Mouse (Mus musculus) left cerebral cortex, adult 2 months (tissue): ENCODE measurements at regions not wholly inside any gene's neighbourhood (a gene's known extent, or its start where the extent isn't known, plus 50 kb on each side); places are given as distances from the start of the nearest gene placed in this dataset.

Experiments
- DNase-seq, 2 experiments: peaks; one replicate each; pipeline ENCODE4 v3.0.0; 2021 to 2022; ENCODE audit warnings: low spot score in 2 of 2, mixed read lengths in 1 of 2; ENCODE audit errors: extremely low spot score in 1 of 2
- H3K27ac ChIP-seq: fragments of 200-600 bp; 2 replicates; pipeline ENCODE4 v1.8.1; 2022
- H3K4me3 ChIP-seq: fragments of 200-600 bp; 2 replicates; pipeline ENCODE4 v1.8.1; 2022
- CTCF ChIP-seq: fragments of 200-600 bp; IDR thresholded peaks from 2 replicates; pipeline ENCODE4 v1.8.1; 2022; ENCODE audit warnings: antibody characterized with exemption, mild to moderate bottlenecking, moderate library complexity
- intact Hi-C: fragments of 180-260 bp; cut with DNase I; formaldehyde crosslinking; loops from one replicate; pipeline ENCODE4 v1.15.1; 2025

DNA sequence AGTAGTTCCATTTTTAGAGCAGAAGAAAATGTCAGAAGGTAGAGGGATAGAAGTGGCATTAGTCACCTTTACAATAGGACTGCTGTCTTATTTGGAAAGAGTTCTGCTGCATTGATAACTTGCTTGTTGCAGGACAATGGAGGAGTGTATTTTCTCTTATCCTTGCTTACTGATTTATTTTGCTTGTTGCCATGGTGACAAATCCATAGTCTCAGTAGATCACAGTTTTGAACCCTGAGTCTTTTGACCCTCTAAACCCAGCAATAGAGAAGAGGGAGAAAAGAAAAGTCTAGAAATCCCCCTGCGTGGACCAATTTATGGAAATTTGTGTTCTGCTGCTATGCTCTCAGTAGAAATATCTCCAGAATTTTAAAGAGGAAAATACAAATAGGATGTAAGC, 561.6 kb downstream of the Lmo7 start:
- no peak for TF ChIP-seq CTCF

DNA sequence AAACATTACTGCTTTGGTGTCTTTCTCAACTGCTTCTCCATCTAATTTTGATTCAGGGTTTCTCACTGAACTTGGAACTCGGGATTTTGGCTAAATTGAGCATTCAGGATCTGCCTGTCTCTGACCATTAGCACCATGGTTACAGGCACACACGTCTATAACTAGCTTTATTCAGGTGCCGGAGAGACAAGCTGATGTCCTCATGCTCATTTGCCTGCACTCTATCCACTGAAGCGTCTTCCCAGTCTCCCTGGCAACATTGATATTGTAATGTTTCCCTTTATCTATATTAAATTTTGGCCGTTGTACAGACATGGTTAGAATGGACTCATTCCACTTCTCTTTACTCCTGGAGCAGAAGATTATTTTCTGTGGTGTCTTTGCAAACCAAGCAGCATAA, 520.3 kb downstream of the Lmo7 start:
- intact Hi-C loops, result no loop called here
- no peak overlapping the region for H3K27ac ChIP-seq
- H3K4me3 ChIP-seq, result no peak overlapping the region
- no peak for DNase-seq
- TF ChIP-seq CTCF, result no peak

More for the DNA sequence above, 561.6 kb downstream of the Lmo7 start:
- intact Hi-C loops, result no loop called here
- H3K27ac ChIP-seq, result no peak overlapping the region
- no peak overlapping the region for H3K4me3 ChIP-seq
- no peak for DNase-seq

- Histone ChIP-seq H3K27ac (no peak overlapping the region), H3K4me3 (no peak overlapping the region)
- DNase-seq, result no peak
- TF ChIP-seq CTCF, result no peak
- intact Hi-C loops, result no loop called here
Observed at GRCm38 (mm10) chr14:102248581-102248980, 518.8 kb downstream of the Lmo7 start.

DNA sequence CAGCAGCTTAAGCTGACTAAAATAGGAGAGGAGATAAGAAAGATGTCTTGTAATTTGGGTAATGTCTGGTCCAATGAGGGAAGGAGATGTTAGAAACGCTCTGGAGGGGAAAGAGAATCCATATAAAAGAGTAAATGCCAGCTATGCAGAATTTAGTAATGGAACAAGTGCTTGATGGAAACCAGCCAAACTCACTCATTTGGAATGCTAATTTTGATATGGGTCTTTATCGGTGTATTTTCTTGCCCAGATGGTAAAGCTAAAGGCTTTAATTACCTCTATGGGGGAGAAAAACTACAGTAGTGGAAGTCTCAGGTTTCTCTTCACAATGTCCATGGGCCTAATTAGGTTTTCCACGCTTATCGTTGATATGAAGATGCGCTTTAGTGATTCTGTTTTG, 518.3 kb downstream of the Lmo7 start:
- Histone ChIP-seq H3K27ac (no peak overlapping the region), H3K4me3 (no peak overlapping the region)
- no peak for DNase-seq
- no peak for TF ChIP-seq CTCF
- intact Hi-C loops, result no loop called here

- Histone ChIP-seq H3K27ac (no peak overlapping the region), H3K4me3 (no peak overlapping the region)
- intact Hi-C loops, result no loop called here
- no peak for DNase-seq
- TF ChIP-seq CTCF, result no peak
Observed at GRCm38 (mm10) chr14:102243806-102244536, 514.2 kb downstream of the Lmo7 start.

DNA sequence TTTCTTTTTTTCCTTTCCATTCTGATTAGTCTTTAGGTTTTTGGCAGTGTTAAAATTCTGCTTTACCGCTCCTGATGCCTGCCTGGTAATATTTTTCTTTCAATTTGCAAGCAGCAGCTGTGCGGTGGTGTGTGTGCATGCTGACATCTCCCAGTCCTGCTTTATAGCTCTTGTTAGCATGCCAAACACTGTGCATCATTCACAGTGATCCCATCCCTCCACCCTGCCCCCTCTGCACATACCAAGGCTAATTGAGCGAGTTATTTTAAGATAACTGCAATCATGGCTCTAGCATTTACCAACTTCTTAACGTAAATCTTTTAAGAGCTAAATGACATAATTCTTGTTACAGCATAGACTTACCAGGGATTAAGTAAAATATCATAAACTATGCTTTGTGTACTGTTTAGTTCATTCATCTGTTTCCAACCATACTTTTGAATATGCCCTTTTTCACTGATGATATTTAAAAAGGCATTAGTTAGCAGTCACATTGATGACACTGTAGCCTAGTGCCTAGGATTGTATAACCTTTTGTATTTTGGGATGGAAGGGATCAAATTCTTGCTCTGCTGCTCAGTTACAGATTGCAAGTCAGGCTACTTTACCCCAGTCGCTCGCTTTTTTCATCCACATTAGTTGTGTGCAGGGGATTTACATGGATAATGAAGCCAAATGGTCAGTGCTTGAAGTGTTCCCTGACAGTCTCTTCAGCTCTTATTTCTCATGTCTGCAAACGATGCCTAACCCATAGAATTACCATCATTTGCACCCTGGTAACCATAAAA, 487.0 kb downstream of the Lmo7 start:
- Histone ChIP-seq H3K27ac (no peak overlapping the region), H3K4me3 (no peak overlapping the region)
- DNase-seq, result peak; percentile 14 to 36
- intact Hi-C loops, result no loop called here
- TF ChIP-seq CTCF, result no peak

GRCm38 (mm10) chr14:102215267-102215964, 485.7 kb downstream of the Lmo7 start:
- H3K27ac ChIP-seq, result no peak overlapping the region
- intact Hi-C loops, result no loop called here

DNA sequence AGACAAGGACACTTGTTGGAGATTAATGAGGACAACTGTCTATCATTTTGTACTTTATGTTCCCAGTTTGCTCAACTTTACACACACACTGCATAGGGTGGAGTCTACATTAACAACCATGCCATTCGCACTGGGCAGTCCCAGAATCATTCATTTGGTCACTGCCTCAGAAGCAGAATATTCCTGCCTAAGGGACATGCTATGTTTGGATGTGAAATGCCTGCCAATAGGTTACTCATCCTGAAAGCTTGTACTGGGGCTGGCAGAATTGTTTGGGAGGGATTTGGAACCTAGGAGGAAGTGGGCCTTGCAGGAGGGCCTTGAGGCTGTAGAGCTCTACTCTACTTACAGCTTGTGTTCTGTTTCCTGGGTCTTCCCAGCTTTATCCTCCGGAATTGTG, 482.3 kb downstream of the Lmo7 start:
- intact Hi-C loops, result no loop called here
- H3K27ac ChIP-seq, result no peak overlapping the region
- no peak overlapping the region for H3K4me3 ChIP-seq
- no peak for DNase-seq
- no peak for TF ChIP-seq CTCF

More at GRCm38 (mm10) chr14:102215267-102215964, 485.7 kb downstream of the Lmo7 start:
- no peak for DNase-seq
- TF ChIP-seq CTCF, result no peak
- H3K4me3 ChIP-seq, result no peak overlapping the region

- intact Hi-C loops, result no loop called here
- Histone ChIP-seq H3K27ac (no peak overlapping the region), H3K4me3 (no peak overlapping the region)
- TF ChIP-seq CTCF, result no peak
- DNase-seq, result no peak
Observed at GRCm38 (mm10) chr14:102204881-102205671, 475.3 kb downstream of the Lmo7 start.

- no peak overlapping the region for H3K4me3 ChIP-seq
- no peak overlapping the region for H3K27ac ChIP-seq
- TF ChIP-seq CTCF, result no peak
- intact Hi-C loops, result loop anchor here (5.0 kb wide), 1 partner anchor 783 kb away; the partner anchor contains the start of gene Kctd12
- DNase-seq, result peak; percentile 65 to 73
Observed at GRCm38 (mm10) chr14:102199430-102199829, 469.7 kb downstream of the Lmo7 start.

DNA sequence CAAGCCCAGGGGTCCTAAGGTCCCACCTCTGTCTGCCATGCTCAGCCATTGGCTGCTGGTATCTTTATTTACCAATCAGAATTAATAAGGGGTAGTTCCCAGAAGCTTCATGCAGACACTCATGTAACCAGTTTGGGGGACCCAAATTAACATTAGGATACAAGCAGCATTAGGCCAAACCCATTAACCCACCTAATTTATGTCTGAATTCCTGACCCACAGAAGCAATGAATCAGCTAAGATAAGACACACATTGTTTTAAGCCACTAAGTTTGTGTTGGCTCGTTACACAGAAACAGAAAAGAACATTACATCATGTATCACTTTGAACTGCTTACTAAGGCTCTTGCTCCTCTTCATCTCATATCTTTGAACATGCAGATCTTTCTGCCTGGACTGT, 461.0 kb downstream of the Lmo7 start:
- intact Hi-C loops, result no loop called here
- DNase-seq, result no peak
- no peak for TF ChIP-seq CTCF

More for the DNA sequence above, 461.0 kb downstream of the Lmo7 start:
- Histone ChIP-seq H3K4me3 (no peak overlapping the region), H3K27ac (no peak overlapping the region)
